Mouse (Mus musculus) lung, postnatal 0 days (tissue): ENCODE results near the gene Gm28051. TPM values are rescaled to one million over a fixed set of nuclear protein-coding genes. Genes with fewer than 3 reads are reported as not detected.

Experiments used
- ATAC-seq: fragments of 200-750 bp; cut with Nextera tagmentation; 2 replicates; pipeline ENCODE4 v1.8.0; 2017; ENCODE audit warnings: moderate library complexity
- DNase-seq: peaks from one replicate; pipeline ENCODE4 v3.0.0-alpha.2; 2016; ENCODE audit warnings: low spot score
- H3K27ac ChIP-seq: fragments of 300-500 bp; sonication (generic); 2 replicates; pipeline ENCODE4 v1.5.1; 2014; ENCODE audit warnings: antibody characterized with exemption, mild to moderate bottlenecking, low read length, mixed read lengths
- H3K27me3 ChIP-seq: fragments of 300-500 bp; sonication (generic); replicated peaks from 2 replicates; pipeline ENCODE4 v1.6.1; 2014; ENCODE audit warnings: low read length, mixed read lengths; ENCODE audit not compliant: insufficient read depth
- H3K36me3 ChIP-seq: fragments of 300-500 bp; sonication (generic); 2 replicates; pipeline ENCODE4 v1.6.1; 2014; ENCODE audit warnings: low read length, mixed read lengths; ENCODE audit not compliant: insufficient read depth
- H3K4me1 ChIP-seq: fragments of 300-500 bp; sonication (generic); 2 replicates; pipeline ENCODE4 v1.6.1; 2014; ENCODE audit warnings: antibody characterized with exemption, low read depth, low read length, mixed read lengths; ENCODE audit not compliant: insufficient read depth
- H3K4me2 ChIP-seq: fragments of 300-500 bp; sonication (generic); replicated peaks from 2 replicates; pipeline ENCODE4 v1.6.1; 2014; ENCODE audit warnings: low read depth, mild to moderate bottlenecking, low read length, moderate library complexity, mixed read lengths
- H3K4me3 ChIP-seq: fragments of 300-500 bp; sonication (generic); 2 replicates; pipeline ENCODE4 v1.5.1; 2014; ENCODE audit warnings: low read depth, low read length
- H3K9ac ChIP-seq: fragments of 300-500 bp; sonication (generic); replicated peaks from 2 replicates; pipeline ENCODE4 v1.6.1; 2014; ENCODE audit warnings: low read depth, mild to moderate bottlenecking
- H3K9me3 ChIP-seq: fragments of 300-500 bp; sonication (generic); 2 replicates; pipeline ENCODE4 v1.6.1; 2016; ENCODE audit warnings: low read length, mixed read lengths
- CTCF ChIP-seq: IDR thresholded peaks from 2 replicates; pipeline ENCODE4 v1.5.1; 2016; ENCODE audit warnings: antibody characterized with exemption, mild to moderate bottlenecking
- EP300 ChIP-seq: IDR thresholded peaks from 2 replicates; pipeline ENCODE4 v1.6.1; 2016; ENCODE audit warnings: antibody characterized with exemption, mild to moderate bottlenecking, control low read depth
- WGBS: fragments of 180-500 bp; shearing (Covaris S2); extraction: QIAGEN DNeasy Blood & Tissue Kit; methylation state at CpG from one replicate; pipeline ENCODE4 v1.1.7; 2014; 5-methylcytosine and 5-hydroxymethylcytosine counted together
- polyA plus RNA-seq: library from polyadenylated mRNA; unstranded; fragments of >200 nt; fragmentation: Nextera tagmentation; extraction: Ambion mirVana; gene quantifications from 2 replicates; pipeline ENCODE4 v1.2.1, GENCODE M21; 2015

Gene Gm28051
- polyA plus RNA-seq, 1 experiment from 2014 or later: not detected

- no peak for DNase-seq
- no peaks in the 10 kb centered on the region for H3K36me3 ChIP-seq
- H3K27ac ChIP-seq: no peak overlapping the region
- WGBS: 68% methylated on average over 8 of the region's 8 CpGs
- ATAC-seq: no peak
- no peak overlapping the region for H3K4me3 ChIP-seq
- H3K27me3 ChIP-seq: no peaks in the 10 kb centered on the region
- H3K4me2 ChIP-seq: no peak overlapping the region
- H3K9ac ChIP-seq: no peak overlapping the region
- H3K4me1 ChIP-seq: no peaks in the 10 kb centered on the region
- no peak for TF ChIP-seq CTCF
- TF ChIP-seq EP300: no peak
- no peaks in the 10 kb centered on the region for H3K9me3 ChIP-seq
Measured at GRCm38 (mm10) chr12:102722966-102723365, 34.6 kb downstream of the Gm28051 start.

GRCm38 (mm10) chr12:102722451-102722850 lies 35.1 kb downstream of the Gm28051 start:
- Histone ChIP-seq H3K4me3 (no peak overlapping the region), H3K4me2 (no peak overlapping the region), H3K4me1 (no peaks in the 10 kb centered on the region), H3K27me3 (no peaks in the 10 kb centered on the region), H3K9me3 (no peaks in the 10 kb centered on the region), H3K27ac (no peak overlapping the region), H3K36me3 (no peaks in the 10 kb centered on the region), H3K9ac (no peak overlapping the region)
- ATAC-seq (no peak), DNase-seq (no peak)
- 63% methylated on average over 11 of the region's 11 CpGs for WGBS
- TF ChIP-seq CTCF (no peak), EP300 (no peak)

- WGBS: 21% methylated on average over 13 of the region's 13 CpGs
- Histone ChIP-seq H3K9ac (no peak overlapping the region), H3K27ac (no peak overlapping the region), H3K9me3 (no peaks in the 10 kb centered on the region), H3K4me2 (no peak overlapping the region), H3K4me1 (no peaks in the 10 kb centered on the region), H3K36me3 (no peaks in the 10 kb centered on the region), H3K27me3 (no peaks in the 10 kb centered on the region), H3K4me3 (no peak overlapping the region)
- DNase-seq (peak; percentile 78), ATAC-seq (peak; percentile 72)
- TF ChIP-seq CTCF: peak; percentile 86
- TF ChIP-seq EP300: no peak
Measured at GRCm38 (mm10) chr12:102719552-102720315, 37.8 kb downstream of the Gm28051 start.

DNA sequence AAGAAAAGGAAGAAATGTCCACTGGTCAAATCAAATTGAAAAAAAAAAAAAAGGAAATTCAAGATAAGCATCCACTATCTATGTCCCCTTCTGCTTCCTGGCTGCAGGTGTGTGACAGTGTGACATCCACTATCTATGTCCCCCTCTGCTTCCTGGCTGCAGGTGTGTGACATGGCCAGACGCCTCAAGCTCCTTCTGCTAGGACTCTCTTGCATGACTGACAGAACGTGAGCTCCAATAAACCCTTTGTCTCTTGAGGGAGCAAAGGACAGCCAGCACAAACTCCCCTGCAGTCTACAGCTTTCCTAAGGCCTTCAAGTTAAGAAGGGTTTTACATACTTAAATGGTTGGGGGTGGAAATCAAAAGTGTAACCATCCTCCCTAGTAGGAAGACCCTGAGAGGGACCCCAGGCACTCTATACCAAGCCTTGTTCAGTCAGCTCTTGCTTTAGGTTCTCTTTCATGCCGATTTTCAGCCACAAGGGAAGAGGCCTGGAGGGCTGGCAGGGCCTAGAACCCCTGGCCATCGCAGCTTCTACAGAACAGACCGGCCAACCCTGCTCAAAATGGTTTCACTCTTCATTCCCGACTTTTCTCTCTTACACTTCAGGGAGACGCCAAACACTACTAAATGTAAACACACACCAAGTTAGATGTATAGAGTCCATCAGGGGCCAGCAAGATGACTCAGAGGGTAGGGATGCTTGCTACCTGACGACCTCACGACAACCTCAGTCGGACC lies 42.7 kb downstream of the Gm28051 start:
- no peak for ATAC-seq
- H3K36me3 ChIP-seq: no peaks in the 10 kb centered on the region
- no peak overlapping the region for H3K4me2 ChIP-seq
- DNase-seq: no peak
- no peak overlapping the region for H3K27ac ChIP-seq
- no peaks in the 10 kb centered on the region for H3K4me1 ChIP-seq
- H3K9ac ChIP-seq: no peak overlapping the region
- no peaks in the 10 kb centered on the region for H3K27me3 ChIP-seq
- no peaks in the 10 kb centered on the region for H3K9me3 ChIP-seq
- H3K4me3 ChIP-seq: no peak overlapping the region
- WGBS: 68% methylated on average over 10 of the region's 10 CpGs
- TF ChIP-seq CTCF (no peak), EP300 (no peak)

GRCm38 (mm10) chr12:102714116-102714515 lies 43.4 kb downstream of the Gm28051 start:
- Histone ChIP-seq H3K27ac (no peak overlapping the region), H3K27me3 (no peaks in the 10 kb centered on the region), H3K4me3 (no peak overlapping the region), H3K4me1 (no peaks in the 10 kb centered on the region), H3K9me3 (no peaks in the 10 kb centered on the region), H3K9ac (no peak overlapping the region), H3K36me3 (no peaks in the 10 kb centered on the region), H3K4me2 (no peak overlapping the region)
- ATAC-seq: no peak
- 63% methylated on average over 2 of the region's 2 CpGs for WGBS
- TF ChIP-seq EP300: no peak
- TF ChIP-seq CTCF: no peak
- no peak for DNase-seq

GRCm38 (mm10) chr12:102713153-102713865 lies 44.3 kb downstream of the Gm28051 start:
- H3K4me2 ChIP-seq: no peak overlapping the region
- WGBS: 50% methylated on average over 20 of the region's 20 CpGs
- no peaks in the 10 kb centered on the region for H3K4me1 ChIP-seq
- no peaks in the 10 kb centered on the region for H3K36me3 ChIP-seq
- TF ChIP-seq CTCF (no peak), EP300 (no peak)
- H3K9ac ChIP-seq: no peak overlapping the region
- DNase-seq (no peak), ATAC-seq (no peak)
- H3K27ac ChIP-seq: no peak overlapping the region
- H3K4me3 ChIP-seq: no peak overlapping the region
- H3K9me3 ChIP-seq: no peaks in the 10 kb centered on the region
- H3K27me3 ChIP-seq: no peaks in the 10 kb centered on the region
